Mouse (Mus musculus) midbrain, embryonic 10.5 days (tissue): Measurements from ENCODE around the gene Rfx7. TPM values are rescaled to one million over a fixed set of nuclear protein-coding genes. Genes with fewer than 3 reads are reported as not detected.
A peak's percentile ranks its signal among the peaks of the same experiment; 100 is the strongest.

Source experiments
- DNase-seq: peaks from one replicate; pipeline ENCODE4 v3.0.0-alpha.2; 2017; ENCODE audit warnings: low spot score
- H3K27ac ChIP-seq: fragments of 300-500 bp; sonication (generic); replicated peaks from 2 replicates; pipeline ENCODE4 v1.5.1; 2016; ENCODE audit warnings: mild to moderate bottlenecking
- H3K27me3 ChIP-seq: fragments of 300-500 bp; sonication (generic); 2 replicates; pipeline ENCODE4 v1.6.1; 2016; ENCODE audit warnings: low read depth, mild to moderate bottlenecking; ENCODE audit not compliant: poor library complexity, severe bottlenecking
- H3K36me3 ChIP-seq: fragments of 300-500 bp; sonication (generic); 2 replicates; pipeline ENCODE4 v1.6.1; 2016; ENCODE audit warnings: mild to moderate bottlenecking, moderate library complexity
- H3K4me1 ChIP-seq: fragments of 300-500 bp; sonication (generic); 2 replicates; pipeline ENCODE4 v1.6.1; 2016
- H3K4me3 ChIP-seq: fragments of 300-500 bp; sonication (generic); 2 replicates; pipeline ENCODE4 v1.5.1; 2016; ENCODE audit warnings: mild to moderate bottlenecking, moderate library complexity
- H3K9me3 ChIP-seq: fragments of 300-500 bp; sonication (generic); replicated peaks from 2 replicates; pipeline ENCODE4 v1.6.1; 2016; ENCODE audit warnings: mild to moderate bottlenecking
- WGBS: fragments of 180-500 bp; shearing (Covaris S2); methylation state at CpG from one replicate; pipeline ENCODE4 v1.1.7; 2016; 5-methylcytosine and 5-hydroxymethylcytosine counted together
- polyA plus RNA-seq: library from polyadenylated mRNA; unstranded; fragments of >200 nt; fragmentation: Nextera tagmentation; extraction: Ambion mirVana; gene quantifications from 2 replicates; pipeline ENCODE4 v1.2.1, GENCODE M21; 2016

Rfx7 gene
- polyA plus RNA-seq, 1 experiment from 2014 or later = 14.8 TPM

- Histone ChIP-seq H3K9me3 (no peaks in the 10 kb centered on the region), H3K27ac (no peak overlapping the region), H3K27me3 (no peaks in the 10 kb centered on the region), H3K4me3 (no peak overlapping the region), H3K36me3 (no peaks in the 10 kb centered on the region), H3K4me1 (peaks cover 13% of the 10 kb centered on the region)
- DNase-seq = no peak
- WGBS = 78% methylated on average over 1 of the region's 1 CpGs
These were observed 5.9 kb upstream of the Rfx7 start for GRCm38 (mm10) chr9:72526091-72526490.

- H3K27ac ChIP-seq = peak overlapping the region; percentile 100
- WGBS = 1% methylated on average over 12 of the region's 12 CpGs
- no peaks in the 10 kb centered on the region for H3K9me3 ChIP-seq
- H3K27me3 ChIP-seq = no peaks in the 10 kb centered on the region
- peak; percentile 88 for DNase-seq
- peak overlapping the region; percentile 95; the same call in 1 of the 2 replicates for H3K4me3 ChIP-seq
- H3K36me3 ChIP-seq = no peaks in the 10 kb centered on the region
- peaks cover 34% of the 10 kb centered on the region for H3K4me1 ChIP-seq
These were observed 1.8 kb upstream of the Rfx7 start for GRCm38 (mm10) chr9:72530237-72530636.

GRCm38 (mm10) chr9:72530824-72531223 lies 1.2 kb upstream of the Rfx7 start:
- peak overlapping the region; percentile 95 for H3K4me3 ChIP-seq
- DNase-seq = no peak
- no peaks in the 10 kb centered on the region for H3K36me3 ChIP-seq
- H3K4me1 ChIP-seq = peaks cover 34% of the 10 kb centered on the region
- WGBS = 39% methylated on average over 4 of the region's 4 CpGs
- H3K9me3 ChIP-seq = no peaks in the 10 kb centered on the region
- no peaks in the 10 kb centered on the region for H3K27me3 ChIP-seq
- H3K27ac ChIP-seq = peak overlapping the region; percentile 100

- Histone ChIP-seq H3K4me3 (peak overlapping the region; percentile 95), H3K27me3 (no peaks in the 10 kb centered on the region), H3K9me3 (no peaks in the 10 kb centered on the region), H3K36me3 (no peaks in the 10 kb centered on the region), H3K4me1 (peaks cover 34% of the 10 kb centered on the region), H3K27ac (peak overlapping the region; percentile 100)
- 2% methylated on average over 35 of the region's 35 CpGs for WGBS
- peak; percentile 94 for DNase-seq
These were observed 597 bp upstream of the Rfx7 start for GRCm38 (mm10) chr9:72531291-72531995.

- H3K27me3 ChIP-seq = no peaks in the 10 kb centered on the region
- H3K27ac ChIP-seq = peak overlapping the region; percentile 100
- no peaks in the 10 kb centered on the region for H3K9me3 ChIP-seq
- H3K4me3 ChIP-seq = peak overlapping the region; percentile 95
- no peaks in the 10 kb centered on the region for H3K36me3 ChIP-seq
- 1% methylated on average over 53 of the region's 55 CpGs for WGBS
- peak; percentile 84 for DNase-seq
- H3K4me1 ChIP-seq = peaks cover 34% of the 10 kb centered on the region
These were observed 495 bp downstream of the Rfx7 start for GRCm38 (mm10) chr9:72532381-72533088.

GRCm38 (mm10) chr9:72533089-72533415 lies 1.0 kb downstream of the Rfx7 start:
- H3K27me3 ChIP-seq = no peaks in the 10 kb centered on the region
- peak overlapping the region; percentile 95 for H3K4me3 ChIP-seq
- no peaks in the 10 kb centered on the region for H3K36me3 ChIP-seq
- peak overlapping the region; percentile 100 for H3K27ac ChIP-seq
- peaks cover 34% of the 10 kb centered on the region for H3K4me1 ChIP-seq
- 0% methylated on average over 2 of the region's 2 CpGs for WGBS
- no peaks in the 10 kb centered on the region for H3K9me3 ChIP-seq
- DNase-seq = no peak

- Histone ChIP-seq H3K4me3 (peak overlapping the region; percentile 95; the same call in 1 of the 2 replicates), H3K27me3 (no peaks in the 10 kb centered on the region), H3K27ac (no peak overlapping the region), H3K36me3 (peaks cover 10% of the 10 kb centered on the region), H3K9me3 (no peaks in the 10 kb centered on the region), H3K4me1 (peaks cover 31% of the 10 kb centered on the region)
- no peak for DNase-seq
- 96% methylated on average over 2 of the region's 2 CpGs for WGBS
These were observed 2.9 kb downstream of the Rfx7 start for GRCm38 (mm10) chr9:72534985-72535384.

GRCm38 (mm10) chr9:72535394-72535793 lies 3.4 kb downstream of the Rfx7 start:
- Histone ChIP-seq H3K9me3 (no peaks in the 10 kb centered on the region), H3K27me3 (no peaks in the 10 kb centered on the region), H3K4me3 (no peak overlapping the region), H3K27ac (no peak overlapping the region), H3K4me1 (peaks cover 27% of the 10 kb centered on the region), H3K36me3 (peaks cover 14% of the 10 kb centered on the region)
- 96% methylated on average over 3 of the region's 3 CpGs for WGBS
- DNase-seq = no peak

- no peaks in the 10 kb centered on the region for H3K27me3 ChIP-seq
- H3K27ac ChIP-seq = no peak overlapping the region
- H3K4me1 ChIP-seq = peaks cover 16% of the 10 kb centered on the region
- no peaks in the 10 kb centered on the region for H3K9me3 ChIP-seq
- peaks cover 16% of the 10 kb centered on the region for H3K36me3 ChIP-seq
- WGBS = 76% methylated on average over 1 of the region's 1 CpGs
- no peak for DNase-seq
- H3K4me3 ChIP-seq = no peak overlapping the region
These were observed 5.0 kb downstream of the Rfx7 start for GRCm38 (mm10) chr9:72537086-72537485.

GRCm38 (mm10) chr9:72543590-72543989 lies 11.6 kb downstream of the Rfx7 start:
- DNase-seq = no peak
- no peak overlapping the region for H3K4me3 ChIP-seq
- H3K27ac ChIP-seq = no peak overlapping the region
- H3K36me3 ChIP-seq = peaks cover 26% of the 10 kb centered on the region
- H3K9me3 ChIP-seq = peaks cover 4% of the 10 kb centered on the region; the same call in 1 of the 2 replicates
- no peaks in the 10 kb centered on the region for H3K27me3 ChIP-seq
- H3K4me1 ChIP-seq = no peaks in the 10 kb centered on the region

GRCm38 (mm10) chr9:72558780-72559179 lies 26.7 kb downstream of the Rfx7 start:
- Histone ChIP-seq H3K4me3 (no peak overlapping the region), H3K27ac (no peak overlapping the region), H3K27me3 (no peaks in the 10 kb centered on the region), H3K4me1 (no peaks in the 10 kb centered on the region), H3K36me3 (no peaks in the 10 kb centered on the region), H3K9me3 (no peaks in the 10 kb centered on the region)
- DNase-seq = no peak
- WGBS = 84% methylated on average over 1 of the region's 1 CpGs

- Histone ChIP-seq H3K27ac (no peak overlapping the region), H3K9me3 (no peaks in the 10 kb centered on the region), H3K27me3 (no peaks in the 10 kb centered on the region), H3K36me3 (no peaks in the 10 kb centered on the region), H3K4me1 (no peaks in the 10 kb centered on the region), H3K4me3 (no peak overlapping the region)
- no peak for DNase-seq
- 94% methylated on average over 2 of the region's 2 CpGs for WGBS
These were observed 28.3 kb downstream of the Rfx7 start for GRCm38 (mm10) chr9:72560316-72560715.

- 93% methylated on average over 3 of the region's 3 CpGs for WGBS
- Histone ChIP-seq H3K27ac (no peak overlapping the region), H3K9me3 (no peaks in the 10 kb centered on the region), H3K36me3 (0 out of 2 replicates have a peak, but pooled peaks cover 3% of the 10 kb centered on the region), H3K4me1 (no peaks in the 10 kb centered on the region), H3K4me3 (no peak overlapping the region), H3K27me3 (no peaks in the 10 kb centered on the region)
- DNase-seq = no peak
These were observed 31.2 kb downstream of the Rfx7 start for GRCm38 (mm10) chr9:72563277-72563676.
